Comparison of ENCODE assay signal across 20 mouse cellular contexts in genomic region chr14:30166036-30166435, GRCm38 (mm10).
"Had no signal": no experiment of that assay in that cellular context is flagged by ENCODE, and none has a peak within 500 bp of the region (broad histone marks: within the 10 kb centered on the region; RNA-seq: fewer than 3 reads in every experiment).

No protein-coding gene starts in this region.

- H3K27ac ChIP-seq: liver, embryonic 13.5 days; liver, embryonic 15.5 days; lung, embryonic 15.5 days; macrophage; midbrain, embryonic 12.5 days; neural tube, embryonic 12.5 days had no signal

- H3K9ac ChIP-seq: liver, embryonic 13.5 days; liver, embryonic 15.5 days; liver, postnatal 0 days; lung, embryonic 15.5 days; midbrain, embryonic 12.5 days; neural tube, embryonic 12.5 days had no signal

- H3K4me2 ChIP-seq: liver, embryonic 13.5 days; liver, embryonic 15.5 days; lung, embryonic 15.5 days; midbrain, embryonic 12.5 days; neural tube, embryonic 12.5 days had no signal

- H3K36me3 ChIP-seq: liver, embryonic 13.5 days; liver, embryonic 15.5 days; lung, embryonic 15.5 days; midbrain, embryonic 12.5 days; neural tube, embryonic 12.5 days had no signal

- DNase-seq: liver, embryonic 13.5 days; liver, postnatal 0 days; lung, adult 2 months; lung, postnatal 14 days; lung, postnatal 36 days; midbrain, embryonic 14.5 days; retina, postnatal 1 day; right cerebral cortex, adult 18-20 months; right cerebral cortex, postnatal 25 days; right cerebral cortex, postnatal 4 days; spleen, adult 18-20 months; thymus, adult 18-20 months; thymus, postnatal 25 days had no signal

- H3K27me3 ChIP-seq: liver, embryonic 13.5 days; liver, embryonic 15.5 days; lung, embryonic 15.5 days; midbrain, embryonic 12.5 days; neural tube, embryonic 12.5 days had no signal

- H3K4me1 ChIP-seq: lung, embryonic 15.5 days had no signal

- ATAC-seq: liver, postnatal 0 days; lung, postnatal 0 days had no signal

- H3K4me3 ChIP-seq: liver, embryonic 13.5 days; liver, embryonic 15.5 days; lung, embryonic 15.5 days; megakaryocyte, embryonic 14.5 days; midbrain, embryonic 12.5 days; neural tube, embryonic 12.5 days had no signal

- H3K9me3 ChIP-seq: liver, embryonic 13.5 days; liver, embryonic 15.5 days; lung, embryonic 15.5 days; midbrain, embryonic 12.5 days; neural tube, embryonic 12.5 days had no signal
